Mouse (Mus musculus) cortical plate, adult 2 months (tissue): ENCODE results near the gene Anapc1.
A peak's percentile ranks its signal among the peaks of the same experiment; 100 is the strongest.

Experiments used
- CTCF ChIP-seq: fragments of 200-500 bp; IDR thresholded peaks from 2 replicates; pipeline ENCODE4 v1.5.1; 2011; ENCODE audit warnings: mild to moderate bottlenecking, control low read depth, low read length; ENCODE audit not compliant: insufficient read depth; ENCODE audit errors: extremely low read depth
- POLR2A ChIP-seq: fragments of 200-500 bp; IDR thresholded peaks from 2 replicates; pipeline ENCODE4 v1.6.1; 2011; ENCODE audit warnings: mild to moderate bottlenecking, low read length, control low read depth; ENCODE audit not compliant: insufficient read depth; ENCODE audit errors: extremely low read depth

DNA sequence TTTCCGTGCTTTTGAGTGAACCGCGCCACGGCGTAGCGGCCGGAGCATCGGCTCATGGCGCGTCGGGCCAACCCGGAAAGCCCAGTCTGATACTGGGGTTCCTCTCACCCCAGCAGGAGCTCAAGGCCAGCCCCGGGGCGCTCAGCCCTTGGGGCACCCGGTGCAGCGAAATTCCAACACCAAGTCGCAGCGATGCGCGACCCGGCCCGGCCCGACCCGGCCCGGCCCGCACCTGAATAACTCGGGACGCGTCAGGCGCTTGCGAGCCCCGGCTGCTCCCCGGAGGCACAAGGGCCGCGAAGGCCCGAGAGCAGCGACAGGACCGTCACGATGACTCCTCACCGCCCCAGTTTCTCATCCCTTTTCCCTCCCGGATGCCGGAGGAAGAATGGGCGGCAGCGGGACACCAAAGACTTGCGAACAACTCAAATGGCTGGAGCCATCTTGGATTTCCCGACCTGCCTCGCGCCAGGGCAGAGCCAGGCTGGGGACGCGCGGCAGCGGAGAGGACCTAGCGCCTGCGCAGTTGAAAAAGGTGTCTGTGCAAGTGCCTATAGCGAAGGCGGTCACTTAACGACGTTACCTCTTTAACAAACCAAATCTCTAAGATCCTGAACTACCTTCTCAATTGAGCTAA lies at the start of gene Anapc1:
- no peak for TF ChIP-seq CTCF
- TF ChIP-seq POLR2A = peak; percentile 84
